Mouse (Mus musculus): Measurements from ENCODE around the gene Sik2.

- TF ChIP-seq POLR2A (IDR thresholded peaks at IDR 0.05; ENCODE audit: insufficient read length, low read depth) (no peak), POLR2AphosphoS2 (IDR thresholded peaks at IDR 0.05; ENCODE audit: insufficient read length, low read depth) (no peak), E2F4 (IDR thresholded peaks at IDR 0.05; ENCODE audit: insufficient read depth) (no peak), CEBPB (IDR thresholded peaks at IDR 0.05; ENCODE audit: insufficient read depth, poor library complexity, severe bottlenecking) (no peak)
Observed at GRCm38 (mm10) chr9:50867015-50867414, 141.9 kb downstream of the Sik2 start.
